Mouse (Mus musculus): ENCODE measurements around the gene Rpl36. TPM values are rescaled to one million over a fixed set of nuclear protein-coding genes. Genes with fewer than 3 reads are reported as not detected.
A peak's percentile ranks its signal among the peaks of the same experiment; 100 is the strongest.
"Not testable (repeated sequence)": the region's sequence is repeated elsewhere in the genome, so short reads cannot be mapped to it uniquely, and the experiment has no call there.

Rpl36 gene
- polyA plus RNA-seq, 1 experiment from 2014 or later, result 1,230 TPM

DNA sequence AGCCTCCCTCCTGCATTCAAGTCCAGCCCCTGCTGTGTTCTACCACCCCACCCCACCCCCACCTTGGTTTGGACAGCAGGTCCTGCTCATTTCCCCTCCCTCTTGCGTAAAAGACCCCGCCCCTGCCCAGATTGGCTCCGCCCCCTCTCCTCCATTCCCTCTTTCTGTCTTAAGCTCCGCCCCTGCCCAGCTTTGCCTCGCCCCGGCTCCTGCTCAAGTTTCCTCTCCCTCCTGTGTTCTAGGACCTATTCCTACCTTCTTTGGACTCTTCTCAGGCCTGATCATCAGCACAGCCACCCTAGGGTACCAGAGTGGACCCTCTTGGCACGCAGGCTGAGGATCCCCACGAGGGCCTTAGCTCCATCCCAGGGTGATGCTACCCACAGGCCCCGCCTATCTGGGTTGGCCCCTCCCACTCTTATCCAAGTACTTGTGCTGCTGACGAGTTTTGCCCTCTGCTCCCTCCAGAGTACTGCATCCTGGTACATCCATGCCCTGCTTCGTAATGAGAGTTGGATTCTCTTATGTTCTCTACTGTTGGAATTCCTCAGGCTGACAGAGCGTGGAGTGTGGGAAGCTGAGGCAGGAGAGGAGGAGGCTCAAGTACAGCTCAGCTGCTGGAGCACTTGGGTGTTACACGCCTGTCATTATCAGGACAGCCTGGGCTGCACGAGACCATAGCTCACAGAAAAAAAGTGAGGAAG, 1.2 kb upstream of the Rpl36 start:
- ATAC-seq (ENCODE audit: low FRiP score), result no peak
- WGBS, result 14% methylated on average over 14 of the region's 14 CpGs
- no peak overlapping the region for H3K27ac ChIP-seq
- H3K4me3 ChIP-seq, result no peak overlapping the region
- no peaks in the 10 kb centered on the region for H3K9me3 ChIP-seq (replicated peaks)
- H3K4me1 ChIP-seq, result peaks cover 47% of the 10 kb centered on the region
- H3K4me2 ChIP-seq (replicated peaks), result no peak overlapping the region
- no peak overlapping the region for H3K9ac ChIP-seq
- H3K36me3 ChIP-seq, result peaks cover 33% of the 10 kb centered on the region
- H3K27me3 ChIP-seq, result no peaks in the 10 kb centered on the region

- not testable (repeated sequence) for H3K4me3 ChIP-seq; H3K9ac ChIP-seq; H3K27me3 ChIP-seq; ATAC-seq (ENCODE audit: low FRiP score); H3K27ac ChIP-seq; H3K4me2 ChIP-seq (replicated peaks); H3K9me3 ChIP-seq (replicated peaks)
- 75% methylated on average over 10 of the region's 10 CpGs for WGBS
- Histone ChIP-seq H3K4me1 (peaks cover 46% of the 10 kb centered on the region), H3K36me3 (peaks cover 34% of the 10 kb centered on the region)
Measured at GRCm38 (mm10) chr17:56612565-56612939, 664 bp upstream of the Rpl36 start.

GRCm38 (mm10) chr17:56613893-56614292, 677 bp downstream of the Rpl36 start:
- Histone ChIP-seq H3K4me3 (peak overlapping the region; percentile 71), H3K4me1 (peaks cover 33% of the 10 kb centered on the region), H3K36me3 (peaks cover 46% of the 10 kb centered on the region), H3K9ac (peak overlapping the region; percentile 90), H3K27ac (peak overlapping the region; percentile 91), H3K4me2 (replicated peaks) (peak overlapping the region; percentile 84)
- ATAC-seq (ENCODE audit: low FRiP score); H3K27me3 ChIP-seq; H3K9me3 ChIP-seq (replicated peaks): not testable (repeated sequence)
- WGBS, result under 1% methylated on average over 26 of the region's 26 CpGs

DNA sequence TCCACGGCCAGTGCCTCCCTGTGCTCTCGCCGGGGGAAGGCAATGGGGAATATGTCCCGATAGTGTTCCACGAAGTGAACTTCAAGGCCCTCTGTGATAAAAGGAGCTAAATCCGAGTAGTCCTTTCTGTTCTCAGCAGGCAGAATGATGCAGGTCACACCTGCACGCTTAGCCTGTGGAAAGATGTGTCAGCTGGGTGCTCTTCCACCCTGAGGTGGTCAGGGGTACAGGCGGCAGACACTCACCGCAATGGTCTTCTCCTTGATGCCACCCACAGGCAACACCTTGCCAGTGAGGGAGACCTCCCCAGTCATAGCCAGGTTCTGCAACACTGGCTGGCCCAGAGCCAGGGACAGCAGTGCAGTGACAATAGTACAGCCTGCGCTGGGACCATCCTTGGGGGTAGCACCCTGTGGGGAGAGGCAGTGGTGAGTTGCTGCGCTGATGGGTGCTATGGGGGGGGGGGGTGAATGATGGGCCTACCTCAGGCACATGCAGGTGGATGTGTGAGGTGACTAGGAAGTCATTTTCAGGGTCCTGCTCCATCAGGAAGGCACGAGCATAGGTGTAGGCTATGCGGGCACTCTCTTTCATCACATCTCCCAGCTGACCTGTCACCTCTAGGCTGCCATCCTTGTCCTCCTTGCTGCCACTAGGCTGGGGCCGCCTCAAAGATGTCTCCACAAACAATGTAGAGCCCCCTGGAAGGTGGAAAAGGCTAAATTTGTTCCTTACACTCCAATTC, 1.3 kb downstream of the Rpl36 start:
- Histone ChIP-seq H3K27ac (no peak overlapping the region), H3K36me3 (peaks cover 52% of the 10 kb centered on the region), H3K27me3 (no peaks in the 10 kb centered on the region), H3K4me3 (peak overlapping the region; percentile 71), H3K4me2 (replicated peaks) (peak overlapping the region; percentile 84), H3K9ac (peak overlapping the region; percentile 90), H3K9me3 (replicated peaks) (no peaks in the 10 kb centered on the region), H3K4me1 (peaks cover 29% of the 10 kb centered on the region)
- WGBS, result 31% methylated on average over 14 of the region's 14 CpGs
- no peak for ATAC-seq (ENCODE audit: low FRiP score)

DNA sequence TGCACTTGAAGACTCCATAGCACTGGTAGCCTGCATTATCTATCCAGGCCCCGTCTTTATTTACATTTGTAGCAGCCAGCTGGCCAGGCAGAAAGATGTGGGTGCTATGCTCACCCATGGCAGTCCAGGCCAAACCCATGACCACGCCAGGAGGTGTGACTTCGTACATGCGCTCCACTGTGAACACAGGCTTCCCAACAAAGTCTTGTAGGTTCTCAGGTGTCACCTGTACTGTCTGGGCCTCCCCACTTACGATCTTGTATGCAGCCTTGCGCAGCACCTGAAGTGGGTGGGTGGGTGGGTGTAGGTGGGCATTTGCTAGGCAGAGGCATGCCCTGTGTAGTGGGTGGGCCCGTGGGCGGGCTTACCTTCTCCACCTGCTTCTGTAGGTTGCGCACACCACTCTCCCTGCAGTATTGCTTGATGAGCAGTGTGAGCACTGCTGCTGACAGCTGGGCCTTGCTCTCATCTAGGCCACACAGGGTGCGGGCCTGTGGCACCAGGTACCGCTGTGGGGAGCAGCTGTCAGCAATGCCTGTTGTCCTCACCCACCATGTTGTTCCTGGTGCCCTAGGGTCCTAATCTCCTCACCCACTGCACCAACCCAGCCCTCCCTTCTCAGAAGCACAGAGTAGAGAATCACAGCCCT, 2.0 kb downstream of the Rpl36 start:
- H3K27ac ChIP-seq, result no peak overlapping the region
- no peaks in the 10 kb centered on the region for H3K9me3 ChIP-seq (replicated peaks)
- H3K4me3 ChIP-seq, result peak overlapping the region; percentile 71; the same call in 1 of the 2 replicates
- WGBS, result 92% methylated on average over 11 of the region's 11 CpGs
- peaks cover 59% of the 10 kb centered on the region for H3K36me3 ChIP-seq
- no peaks in the 10 kb centered on the region for H3K27me3 ChIP-seq
- H3K9ac ChIP-seq, result peak overlapping the region; percentile 90
- H3K4me1 ChIP-seq, result peaks cover 27% of the 10 kb centered on the region
- H3K4me2 ChIP-seq (replicated peaks), result peak overlapping the region; percentile 84
- ATAC-seq (ENCODE audit: low FRiP score), result no peak

DNA sequence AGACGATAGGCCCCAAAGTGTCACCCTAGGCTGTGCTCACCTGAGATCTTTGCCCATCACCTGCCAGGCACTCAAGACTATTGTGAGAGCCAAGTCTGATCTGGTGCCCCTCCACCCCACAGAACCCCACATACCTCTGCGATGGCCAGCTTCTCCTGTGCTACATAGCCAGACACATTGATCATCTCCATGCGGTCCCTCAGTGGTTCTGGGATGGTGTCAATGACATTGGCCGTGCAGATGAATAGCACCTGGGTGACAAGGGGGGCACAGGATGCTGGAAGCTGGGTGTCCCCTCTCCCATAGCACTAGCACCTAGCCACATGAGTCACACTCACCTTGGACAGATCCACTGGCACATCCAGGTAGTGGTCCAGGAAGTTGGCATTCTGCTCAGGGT, 2.6 kb downstream of the Rpl36 start:
- Histone ChIP-seq H3K27me3 (no peaks in the 10 kb centered on the region), H3K27ac (no peak overlapping the region), H3K9ac (no peak overlapping the region), H3K36me3 (peaks cover 65% of the 10 kb centered on the region), H3K4me2 (replicated peaks) (no peak overlapping the region), H3K4me1 (peaks cover 23% of the 10 kb centered on the region), H3K4me3 (0 out of 2 replicates have a peak overlapping the region, but pooled peaks have one; percentile 71), H3K9me3 (replicated peaks) (no peaks in the 10 kb centered on the region)
- no peak for ATAC-seq (ENCODE audit: low FRiP score)
- WGBS, result 94% methylated on average over 4 of the region's 4 CpGs

DNA sequence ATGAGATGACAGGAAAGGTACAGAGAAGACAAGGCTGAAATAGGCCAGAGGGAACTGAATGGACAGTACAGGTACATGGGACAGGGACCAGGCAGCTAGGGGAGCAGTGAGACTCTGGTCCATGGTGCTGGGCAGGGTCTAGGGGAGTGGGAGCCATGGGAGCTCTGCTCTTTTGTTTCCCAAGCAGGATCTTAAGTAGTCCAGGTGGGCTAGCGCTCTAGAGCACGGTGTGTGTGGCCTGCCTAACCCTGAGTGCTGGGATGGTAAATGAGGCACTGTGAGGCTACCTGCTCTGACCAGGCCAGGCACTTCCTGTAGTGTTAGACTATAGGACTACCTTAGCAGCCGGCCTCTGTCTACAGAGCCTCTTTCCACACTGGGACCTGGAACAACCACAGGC, 3.5 kb downstream of the Rpl36 start:
- 80% methylated on average over 3 of the region's 3 CpGs for WGBS
- Histone ChIP-seq H3K4me3 (no peak overlapping the region), H3K4me2 (replicated peaks) (no peak overlapping the region)

GRCm38 (mm10) chr17:56617628-56618027, 4.4 kb downstream of the Rpl36 start:
- Histone ChIP-seq H3K27ac (no peak overlapping the region), H3K36me3 (peaks cover 81% of the 10 kb centered on the region), H3K9me3 (replicated peaks) (no peaks in the 10 kb centered on the region), H3K27me3 (no peaks in the 10 kb centered on the region), H3K4me3 (no peak overlapping the region), H3K9ac (no peak overlapping the region), H3K4me1 (peaks cover 17% of the 10 kb centered on the region), H3K4me2 (replicated peaks) (no peak overlapping the region)
- WGBS, result 95% methylated on average over 8 of the region's 8 CpGs
- no peak for ATAC-seq (ENCODE audit: low FRiP score)

More for the DNA sequence above, 3.5 kb downstream of the Rpl36 start:
- Histone ChIP-seq H3K27me3 (no peaks in the 10 kb centered on the region), H3K36me3 (peaks cover 72% of the 10 kb centered on the region), H3K9ac (no peak overlapping the region), H3K27ac (no peak overlapping the region), H3K4me1 (peaks cover 22% of the 10 kb centered on the region), H3K9me3 (replicated peaks) (no peaks in the 10 kb centered on the region)
- no peak for ATAC-seq (ENCODE audit: low FRiP score)

DNA sequence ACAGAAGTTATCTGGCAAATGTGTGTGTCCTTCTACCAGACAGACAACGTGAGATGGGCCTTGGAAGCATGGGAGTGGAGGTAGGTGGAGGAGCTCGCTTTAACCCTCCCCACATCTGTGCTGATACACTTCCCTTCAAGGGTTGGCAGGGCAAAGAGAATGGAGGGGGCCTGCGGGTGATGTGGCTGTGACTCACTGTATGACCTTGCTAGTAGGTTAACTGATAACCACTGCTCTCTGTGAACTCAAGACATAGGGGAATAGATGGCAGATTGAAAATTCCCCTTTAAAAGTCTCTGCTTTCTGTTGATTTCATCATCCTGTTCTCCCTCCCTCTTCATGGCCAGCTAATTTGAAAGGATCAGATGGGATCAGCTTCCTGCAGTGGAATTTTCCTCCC, 12.3 kb downstream of the Rpl36 start:
- Histone ChIP-seq H3K27ac (no peak overlapping the region), H3K9me3 (replicated peaks) (no peaks in the 10 kb centered on the region), H3K4me3 (no peak overlapping the region), H3K9ac (no peak overlapping the region), H3K4me2 (replicated peaks) (peak overlapping the region; percentile 87; the same call in 1 of the 2 replicates), H3K27me3 (no peaks in the 10 kb centered on the region), H3K4me1 (peaks cover 18% of the 10 kb centered on the region), H3K36me3 (peaks cover 35% of the 10 kb centered on the region)
- no peak for ATAC-seq (ENCODE audit: low FRiP score)
- WGBS, result 88% methylated on average over 3 of the region's 3 CpGs

DNA sequence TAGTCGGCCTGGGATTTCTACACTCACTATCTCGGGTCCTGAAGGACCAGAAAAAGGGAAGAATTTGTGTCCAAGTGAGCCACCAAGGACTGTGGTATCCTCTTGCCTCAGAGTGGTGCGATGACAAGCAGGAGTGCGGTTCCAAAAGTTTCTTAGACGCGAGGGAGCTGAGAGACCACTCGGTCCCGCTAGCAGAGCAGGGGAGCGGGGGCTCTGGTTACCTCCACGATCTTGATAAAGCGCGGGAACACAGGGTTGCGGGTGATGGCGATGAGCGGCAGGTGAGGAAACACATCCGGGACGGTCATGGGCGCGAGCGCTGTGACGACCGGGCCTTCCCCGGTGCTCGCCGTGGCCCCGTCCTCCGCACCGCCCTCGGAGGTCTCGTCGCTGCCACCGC, 13.0 kb downstream of the Rpl36 start:
- H3K4me3 ChIP-seq, result peak overlapping the region; percentile 95
- peak overlapping the region; percentile 87 for H3K4me2 ChIP-seq (replicated peaks)
- H3K9me3 ChIP-seq (replicated peaks), result no peaks in the 10 kb centered on the region
- peaks cover 18% of the 10 kb centered on the region for H3K4me1 ChIP-seq
- H3K27me3 ChIP-seq, result no peaks in the 10 kb centered on the region
- H3K36me3 ChIP-seq, result peaks cover 29% of the 10 kb centered on the region
- peak overlapping the region; percentile 93 for H3K9ac ChIP-seq
- H3K27ac ChIP-seq, result peak overlapping the region; percentile 48; the same call in 1 of the 2 replicates
- ATAC-seq (ENCODE audit: low FRiP score), result no peak
- WGBS, result under 1% methylated on average over 32 of the region's 32 CpGs

- peak; percentile 92 for ATAC-seq (ENCODE audit: low FRiP score)
- Histone ChIP-seq H3K9ac (peak within 1 kb of the TSS; percentile 93), H3K36me3 (peaks cover 23% of the 10 kb centered on the region), H3K4me3 (peak within 1 kb of the TSS; percentile 95), H3K9me3 (replicated peaks) (no peaks in the 10 kb centered on the region), H3K27me3 (no peaks in the 10 kb centered on the region), H3K4me1 (peaks cover 18% of the 10 kb centered on the region), H3K4me2 (replicated peaks) (peak within 1 kb of the TSS; percentile 87), H3K27ac (peak within 1 kb of the TSS; percentile 48)
- under 1% methylated on average over 51 of the region's 51 CpGs for WGBS
Measured at GRCm38 (mm10) chr17:56626754-56627470, 13.7 kb downstream of the Rpl36 start, which contains the start of gene Lonp1. TSS of gene Lonp1 (minus strand) at chr17:56626887.

Data from hindbrain, embryonic 12.5 days (tissue).